Mouse (Mus musculus) gastrocnemius, postnatal 36 days (tissue): ENCODE data around the gene Dhx30. TPM values are rescaled to one million over a fixed set of nuclear protein-coding genes. Genes with fewer than 3 reads are reported as not detected.

Experiments used
- DNase-seq, 2 experiments: peaks; one replicate each; pipeline ENCODE4 v3.0.0; 2022
- intact Hi-C: fragments of 180-260 bp; cut with DNase I; formaldehyde crosslinking; loops from one replicate; pipeline ENCODE4 v1.15.1; 2025
- total RNA-seq, 2 experiments: library from RNA; stranded (reverse); gene quantifications; 2 replicates each; pipeline ENCODE4 v1.2.3; 2021

Gene Dhx30
- total RNA-seq, 2 experiments from 2014 or later: 30.4 to 32.0 TPM

GRCm38 (mm10) chr9:110052951-110053304 is 64.7 kb downstream of the Dhx30 start:
- intact Hi-C loops: no loop called here
- DNase-seq: no peak

GRCm38 (mm10) chr9:110051869-110052661 is 65.6 kb downstream of the Dhx30 start:
- no peak for DNase-seq
- intact Hi-C loops: no loop called here

- no peak for DNase-seq
- intact Hi-C loops: no loop called here
Measured at GRCm38 (mm10) chr9:110051184-110051583, 66.4 kb downstream of the Dhx30 start.

GRCm38 (mm10) chr9:110047857-110048256 is 69.8 kb downstream of the Dhx30 start:
- no peak for DNase-seq
- intact Hi-C loops: no loop called here

- no peak for DNase-seq
- intact Hi-C loops: no loop called here
Measured at GRCm38 (mm10) chr9:110047260-110047659, 70.4 kb downstream of the Dhx30 start.

- intact Hi-C loops: no loop called here
- DNase-seq: no peak
Measured at GRCm38 (mm10) chr9:110045763-110046377, 71.8 kb downstream of the Dhx30 start.

- no peak for DNase-seq
- intact Hi-C loops: no loop called here
Measured at GRCm38 (mm10) chr9:110044373-110044772, 73.3 kb downstream of the Dhx30 start.

- intact Hi-C loops: no loop called here
- DNase-seq: no peak
Measured at GRCm38 (mm10) chr9:110038485-110038884, 79.1 kb downstream of the Dhx30 start.

- DNase-seq: no peak
- intact Hi-C loops: no loop called here
Measured at GRCm38 (mm10) chr9:110037895-110038294, 79.7 kb downstream of the Dhx30 start.

- intact Hi-C loops: no loop called here
- DNase-seq: no peak
Measured at GRCm38 (mm10) chr9:110035091-110035490, 82.5 kb downstream of the Dhx30 start.

Other genes with a start within 250 kb of the Dhx30 start
- gene Cdc25a, start 242.3 kb downstream of the Dhx30 start, total RNA-seq: 1 to 10 TPM; 3.4 to 4.2 TPM
- gene Map4, start 186.4 kb downstream of the Dhx30 start, total RNA-seq: 100 to 1,000 TPM; 418 to 437 TPM
- 10 to 100 TPM; 21.1 to 23.8 TPM for gene Smarcc1, start 122 bp downstream of the Dhx30 start, total RNA-seq
- under 1 TPM in 1 of 2 experiments, not detected in 1; 0.18 TPM for gene Cspg5, start 126.0 kb upstream of the Dhx30 start, total RNA-seq
- 1 to 10 TPM; 2.8 to 3.1 TPM for gene Elp6, start 187.3 kb upstream of the Dhx30 start, total RNA-seq
- 10 to 100 TPM; 15.2 to 15.8 TPM for gene Scap, start 215.5 kb upstream of the Dhx30 start, total RNA-seq